Mouse (Mus musculus): ENCODE data around the gene Caap1. TPM values are rescaled to one million over a fixed set of nuclear protein-coding genes. Genes with fewer than 3 reads are reported as not detected.

The Caap1 gene
- polyA plus RNA-seq, 1 experiment from 2014 or later, result 16.5 TPM

DNA sequence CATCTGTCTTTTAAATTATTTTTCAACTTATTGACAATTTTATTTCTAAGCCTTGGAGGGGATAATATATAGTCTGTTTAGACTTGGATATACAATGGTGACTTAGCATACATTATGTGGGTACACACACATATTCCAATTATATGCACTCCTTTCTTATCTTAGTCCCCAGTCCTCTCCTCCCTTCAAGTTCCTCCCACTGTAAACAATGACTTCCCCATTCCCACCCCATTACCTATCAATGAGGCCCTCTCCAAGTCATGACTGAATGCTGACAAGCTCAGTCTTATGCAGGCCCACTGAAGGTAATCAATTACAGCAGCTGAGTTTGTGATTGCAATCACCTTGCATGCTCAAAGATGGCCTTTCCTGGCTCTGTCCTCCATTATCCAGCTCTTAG, 7.7 kb upstream of the Caap1 start:
- Histone ChIP-seq H3K9ac (replicated peaks; ENCODE audit: low read length) (no peak overlapping the region), H3K27me3 (ENCODE audit: insufficient read depth, low read length) (no peaks in the 10 kb centered on the region), H3K4me2 (replicated peaks; ENCODE audit: low read depth, low read length) (no peak overlapping the region), H3K4me3 (ENCODE audit: low read length) (no peak overlapping the region), H3K36me3 (ENCODE audit: insufficient read depth, low read length) (peaks cover 7% of the 10 kb centered on the region; the same call in 1 of the 2 replicates), H3K4me1 (ENCODE audit: insufficient read depth, low read length) (peaks cover 2% of the 10 kb centered on the region; the same call in 1 of the 2 replicates), H3K27ac (ENCODE audit: low read length) (no peak overlapping the region), H3K9me3 (ENCODE audit: low read length) (no peaks in the 10 kb centered on the region)
- no peak for ATAC-seq (ENCODE audit: low FRiP score, low TSS enrichment)

DNA sequence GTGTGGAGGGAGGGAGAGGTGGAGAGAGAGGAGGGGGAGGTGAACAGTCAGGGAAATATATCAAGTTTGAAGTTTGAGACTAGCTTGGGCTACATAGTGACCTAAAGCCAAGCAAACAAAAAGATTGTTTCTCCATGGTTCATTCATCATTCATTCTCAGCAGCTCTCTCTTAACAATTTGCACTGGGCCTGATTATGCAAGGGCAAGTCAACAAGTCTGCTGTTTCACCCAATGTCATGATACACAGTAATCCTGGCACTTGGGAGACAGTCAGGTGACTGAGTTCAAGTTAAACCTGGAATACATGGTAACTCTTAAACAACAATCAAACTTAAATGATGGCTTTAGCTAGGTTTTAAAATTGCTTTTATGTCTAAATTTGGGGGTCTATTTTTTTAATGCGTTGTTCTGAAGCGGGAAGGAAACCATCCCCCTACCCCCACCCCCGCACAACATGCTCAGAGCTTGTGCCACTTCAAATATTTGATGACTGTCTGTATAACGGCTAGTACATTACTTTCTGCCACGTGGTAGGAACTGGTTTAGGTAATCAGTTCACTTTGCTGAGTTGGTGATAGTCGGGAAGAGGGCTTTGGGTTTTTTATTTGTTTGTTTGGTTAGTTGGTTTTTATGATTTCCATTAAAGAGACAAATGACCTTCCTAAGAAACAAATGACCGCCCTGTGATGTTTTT, 5.5 kb upstream of the Caap1 start:
- Histone ChIP-seq H3K9ac (replicated peaks; ENCODE audit: low read length) (no peak overlapping the region), H3K27me3 (ENCODE audit: insufficient read depth, low read length) (no peaks in the 10 kb centered on the region), H3K9me3 (ENCODE audit: low read length) (no peaks in the 10 kb centered on the region), H3K4me2 (replicated peaks; ENCODE audit: low read depth, low read length) (no peak overlapping the region), H3K36me3 (ENCODE audit: insufficient read depth, low read length) (no peaks in the 10 kb centered on the region), H3K4me1 (ENCODE audit: insufficient read depth, low read length) (peaks cover 5% of the 10 kb centered on the region; the same call in 1 of the 2 replicates), H3K27ac (ENCODE audit: low read length) (no peak overlapping the region), H3K4me3 (ENCODE audit: low read length) (no peak overlapping the region)
- WGBS, result 64% methylated on average over 7 of the region's 7 CpGs
- no peak for ATAC-seq (ENCODE audit: low FRiP score, low TSS enrichment)

DNA sequence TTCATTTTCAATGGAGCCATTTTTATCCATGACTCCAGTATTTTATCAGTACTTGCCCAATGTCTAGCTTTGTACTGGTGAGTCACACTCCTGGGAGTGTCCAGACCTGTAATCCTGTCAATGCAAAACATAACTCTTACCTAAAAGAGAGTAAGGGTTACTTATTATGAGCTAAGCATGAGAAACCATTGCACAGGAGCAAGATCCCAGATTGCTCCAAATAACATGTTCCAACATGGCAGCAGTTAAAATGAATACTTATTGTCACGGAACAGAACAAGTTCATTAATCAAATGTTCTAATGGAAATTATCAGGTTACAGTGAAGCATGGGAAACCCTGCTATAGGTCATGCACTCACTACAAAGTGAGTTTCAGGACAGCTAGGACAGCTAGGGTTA, 3.7 kb upstream of the Caap1 start:
- Histone ChIP-seq H3K4me1 (ENCODE audit: insufficient read depth, low read length) (peaks cover 10% of the 10 kb centered on the region), H3K9ac (replicated peaks; ENCODE audit: low read length) (no peak overlapping the region), H3K36me3 (ENCODE audit: insufficient read depth, low read length) (no peaks in the 10 kb centered on the region), H3K4me2 (replicated peaks; ENCODE audit: low read depth, low read length) (no peak overlapping the region), H3K27ac (ENCODE audit: low read length) (no peak overlapping the region), H3K9me3 (ENCODE audit: low read length) (no peaks in the 10 kb centered on the region), H3K27me3 (ENCODE audit: insufficient read depth, low read length) (no peaks in the 10 kb centered on the region), H3K4me3 (ENCODE audit: low read length) (no peak overlapping the region)
- no peak for ATAC-seq (ENCODE audit: low FRiP score, low TSS enrichment)
- 59% methylated on average over 1 of the region's 1 CpGs for WGBS

GRCm38 (mm10) chr4:94559266-94559665, 2.7 kb upstream of the Caap1 start:
- Histone ChIP-seq H3K27me3 (ENCODE audit: insufficient read depth, low read length) (no peaks in the 10 kb centered on the region), H3K4me3 (ENCODE audit: low read length) (no peak overlapping the region), H3K9ac (replicated peaks; ENCODE audit: low read length) (no peak overlapping the region), H3K27ac (ENCODE audit: low read length) (no peak overlapping the region), H3K4me1 (ENCODE audit: insufficient read depth, low read length) (peaks cover 14% of the 10 kb centered on the region), H3K4me2 (replicated peaks; ENCODE audit: low read depth, low read length) (no peak overlapping the region), H3K36me3 (ENCODE audit: insufficient read depth, low read length) (no peaks in the 10 kb centered on the region), H3K9me3 (ENCODE audit: low read length) (no peaks in the 10 kb centered on the region)
- no peak for ATAC-seq (ENCODE audit: low FRiP score, low TSS enrichment)
- WGBS, result 41% methylated on average over 2 of the region's 2 CpGs

- Histone ChIP-seq H3K36me3 (ENCODE audit: insufficient read depth, low read length) (no peaks in the 10 kb centered on the region), H3K9ac (replicated peaks; ENCODE audit: low read length) (no peak overlapping the region), H3K4me1 (ENCODE audit: insufficient read depth, low read length) (peaks cover 14% of the 10 kb centered on the region), H3K27ac (ENCODE audit: low read length) (no peak overlapping the region), H3K4me3 (ENCODE audit: low read length) (no peak overlapping the region; the same call in 1 of the 2 replicates), H3K4me2 (replicated peaks; ENCODE audit: low read depth, low read length) (no peak overlapping the region), H3K9me3 (ENCODE audit: low read length) (no peaks in the 10 kb centered on the region), H3K27me3 (ENCODE audit: insufficient read depth, low read length) (no peaks in the 10 kb centered on the region)
- no peak for ATAC-seq (ENCODE audit: low FRiP score, low TSS enrichment)
- 70% methylated on average over 7 of the region's 7 CpGs for WGBS
Measured at GRCm38 (mm10) chr4:94557145-94557544, 549 bp upstream of the Caap1 start.

DNA sequence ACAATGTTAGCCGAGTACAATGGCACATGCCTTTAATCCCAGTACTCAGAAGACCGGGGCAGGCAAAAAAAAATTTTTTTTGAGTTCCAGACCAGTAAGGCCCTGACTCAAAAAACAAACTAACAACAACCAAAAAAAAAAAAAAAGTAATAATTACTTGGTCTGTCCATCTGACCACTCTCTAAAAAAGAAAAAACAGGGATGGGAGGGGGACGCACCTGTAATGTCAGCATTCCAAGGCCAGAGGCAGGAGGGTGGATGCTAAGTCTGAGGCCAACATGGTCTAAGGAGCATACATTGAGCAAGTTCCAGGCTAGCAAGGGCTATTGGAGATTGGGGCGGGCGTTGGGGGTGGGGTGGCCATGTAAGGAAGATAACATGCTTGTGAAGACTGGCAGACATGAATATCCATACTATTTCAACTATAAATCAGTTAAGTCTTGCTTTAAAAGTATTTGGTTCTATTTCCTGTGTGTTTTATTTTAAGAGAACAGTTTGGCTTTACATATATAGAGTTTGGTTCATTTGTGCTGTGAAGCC, 1.6 kb downstream of the Caap1 start:
- 90% methylated on average over 5 of the region's 5 CpGs for WGBS
- peak overlapping the region; percentile 86; the same call in 1 of the 2 replicates for H3K4me2 ChIP-seq (replicated peaks; ENCODE audit: low read depth, low read length)
- H3K9me3 ChIP-seq (ENCODE audit: low read length), result no peaks in the 10 kb centered on the region
- no peak overlapping the region; the same call in 1 of the 2 replicates for H3K4me3 ChIP-seq (ENCODE audit: low read length)
- peaks cover 14% of the 10 kb centered on the region for H3K4me1 ChIP-seq (ENCODE audit: insufficient read depth, low read length)
- H3K27ac ChIP-seq (ENCODE audit: low read length), result no peak overlapping the region
- no peak for ATAC-seq (ENCODE audit: low FRiP score, low TSS enrichment)
- no peaks in the 10 kb centered on the region for H3K27me3 ChIP-seq (ENCODE audit: insufficient read depth, low read length)
- no peak overlapping the region for H3K9ac ChIP-seq (replicated peaks; ENCODE audit: low read length)
- H3K36me3 ChIP-seq (ENCODE audit: insufficient read depth, low read length), result no peaks in the 10 kb centered on the region

- H3K9me3 ChIP-seq (ENCODE audit: low read length), result no peaks in the 10 kb centered on the region
- WGBS, result 87% methylated on average over 7 of the region's 7 CpGs
- H3K4me3 ChIP-seq (ENCODE audit: low read length), result no peak overlapping the region
- H3K27ac ChIP-seq (ENCODE audit: low read length), result no peak overlapping the region
- no peaks in the 10 kb centered on the region for H3K4me1 ChIP-seq (ENCODE audit: insufficient read depth, low read length)
- no peak overlapping the region for H3K9ac ChIP-seq (replicated peaks; ENCODE audit: low read length)
- ATAC-seq (ENCODE audit: low FRiP score, low TSS enrichment), result no peak
- no peaks in the 10 kb centered on the region for H3K27me3 ChIP-seq (ENCODE audit: insufficient read depth, low read length)
- H3K4me2 ChIP-seq (replicated peaks; ENCODE audit: low read depth, low read length), result no peak overlapping the region
- H3K36me3 ChIP-seq (ENCODE audit: insufficient read depth, low read length), result peaks cover 9% of the 10 kb centered on the region; the same call in 1 of the 2 replicates
Measured at GRCm38 (mm10) chr4:94544321-94544720, 12.3 kb downstream of the Caap1 start.

- 95% methylated on average over 4 of the region's 4 CpGs for WGBS
- no peak overlapping the region for H3K4me2 ChIP-seq (replicated peaks; ENCODE audit: low read depth, low read length)
- H3K9me3 ChIP-seq (ENCODE audit: low read length), result no peaks in the 10 kb centered on the region
- H3K27me3 ChIP-seq (ENCODE audit: insufficient read depth, low read length), result no peaks in the 10 kb centered on the region
- no peak overlapping the region for H3K9ac ChIP-seq (replicated peaks; ENCODE audit: low read length)
- H3K36me3 ChIP-seq (ENCODE audit: insufficient read depth, low read length), result peaks cover 11% of the 10 kb centered on the region; the same call in 1 of the 2 replicates
- no peak overlapping the region for H3K27ac ChIP-seq (ENCODE audit: low read length)
- ATAC-seq (ENCODE audit: low FRiP score, low TSS enrichment), result no peak
- no peaks in the 10 kb centered on the region for H3K4me1 ChIP-seq (ENCODE audit: insufficient read depth, low read length)
- no peak overlapping the region for H3K4me3 ChIP-seq (ENCODE audit: low read length)
Measured at GRCm38 (mm10) chr4:94543041-94543440, 13.6 kb downstream of the Caap1 start.

DNA sequence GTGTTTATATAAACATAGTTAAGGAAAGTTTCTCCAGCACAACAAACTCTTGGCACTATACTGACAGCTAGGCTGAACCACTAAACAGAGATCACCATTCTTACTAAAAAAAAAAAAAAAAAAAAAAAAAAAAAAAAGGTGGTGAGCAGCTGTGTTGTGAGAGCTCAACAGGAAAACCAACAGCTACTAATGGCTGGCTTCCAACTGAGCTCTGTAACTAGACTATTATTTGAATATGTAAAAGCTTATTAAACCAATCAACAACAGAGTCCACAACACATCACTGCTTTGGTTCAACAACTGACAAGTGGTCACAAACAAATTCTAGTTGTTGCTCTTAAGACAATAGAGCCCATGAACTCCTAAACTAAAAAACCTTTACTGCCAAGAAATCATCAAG, 23.4 kb downstream of the Caap1 start:
- Histone ChIP-seq H3K4me2 (replicated peaks; ENCODE audit: low read depth, low read length) (no peak overlapping the region), H3K27me3 (ENCODE audit: insufficient read depth, low read length) (no peaks in the 10 kb centered on the region), H3K4me3 (ENCODE audit: low read length) (no peak overlapping the region), H3K9me3 (ENCODE audit: low read length) (no peaks in the 10 kb centered on the region), H3K4me1 (ENCODE audit: insufficient read depth, low read length) (no peaks in the 10 kb centered on the region), H3K36me3 (ENCODE audit: insufficient read depth, low read length) (peaks cover 6% of the 10 kb centered on the region; the same call in 1 of the 2 replicates), H3K9ac (replicated peaks; ENCODE audit: low read length) (no peak overlapping the region), H3K27ac (ENCODE audit: low read length) (no peak overlapping the region)
- ATAC-seq (ENCODE audit: low FRiP score, low TSS enrichment), result no peak

DNA sequence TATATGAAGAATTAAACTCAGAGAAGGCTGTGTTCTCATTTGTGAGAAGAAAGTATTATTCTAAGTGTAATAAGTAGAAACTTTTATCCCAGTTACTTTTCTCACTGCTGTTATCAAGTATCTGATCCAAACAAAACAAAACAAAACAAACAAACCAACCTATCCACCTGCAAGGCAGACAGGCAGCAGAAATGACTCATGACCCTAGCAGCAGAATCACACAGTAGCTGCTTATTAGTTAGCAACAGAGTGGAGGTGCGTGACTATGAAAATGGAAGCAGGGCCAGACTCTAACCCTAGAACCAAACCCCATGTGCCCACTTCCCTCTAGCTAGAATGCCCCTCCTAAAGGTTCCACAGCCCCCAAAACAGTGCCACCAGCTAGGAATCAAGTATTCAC, 27.1 kb downstream of the Caap1 start:
- Histone ChIP-seq H3K4me3 (ENCODE audit: low read length) (no peak overlapping the region), H3K27me3 (ENCODE audit: insufficient read depth, low read length) (no peaks in the 10 kb centered on the region), H3K36me3 (ENCODE audit: insufficient read depth, low read length) (no peaks in the 10 kb centered on the region; the same call in 1 of the 2 replicates), H3K4me2 (replicated peaks; ENCODE audit: low read depth, low read length) (no peak overlapping the region), H3K9me3 (ENCODE audit: low read length) (no peaks in the 10 kb centered on the region), H3K4me1 (ENCODE audit: insufficient read depth, low read length) (no peaks in the 10 kb centered on the region), H3K27ac (ENCODE audit: low read length) (no peak overlapping the region), H3K9ac (replicated peaks; ENCODE audit: low read length) (no peak overlapping the region)
- no peak for ATAC-seq (ENCODE audit: low FRiP score, low TSS enrichment)
- 83% methylated on average over 1 of the region's 1 CpGs for WGBS

Measured in kidney, embryonic 16.5 days (tissue).